Mouse (Mus musculus): ENCODE measurements around the gene Zfp719. TPM values are rescaled to one million over a fixed set of nuclear protein-coding genes. Genes with fewer than 3 reads are reported as not detected.

The Zfp719 gene
- polyA plus RNA-seq, 1 experiment from 2014 or later: 15.1 TPM

DNA sequence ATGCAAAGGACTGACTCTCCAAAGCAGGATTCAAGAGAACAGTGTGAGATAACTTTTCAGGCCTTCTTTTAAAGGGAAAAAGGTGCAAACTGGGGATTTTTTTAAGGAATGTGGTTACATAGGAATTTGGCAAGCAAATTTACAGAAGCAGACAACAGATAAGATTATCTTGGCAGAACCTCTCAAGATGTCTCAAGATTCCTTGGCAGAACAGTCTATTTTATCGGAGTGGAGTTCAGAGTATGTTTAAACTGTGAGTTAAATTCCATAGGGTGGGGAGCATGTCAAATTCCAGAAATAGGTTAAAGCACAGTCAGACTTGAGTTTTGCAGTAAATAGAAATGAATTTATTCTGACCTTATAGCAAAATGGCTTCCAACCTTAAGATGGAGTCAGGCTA, 22.5 kb upstream of the Zfp719 start:
- ATAC-seq (ENCODE audit: insufficient number of reproducible peaks, insufficient read depth, low FRiP score, low TSS enrichment): no peak
- no peaks in the 10 kb centered on the region for H3K9me3 ChIP-seq
- no peak overlapping the region for H3K4me3 ChIP-seq
- 82% methylated on average over 1 of the region's 1 CpGs for WGBS
- no peak overlapping the region for H3K9ac ChIP-seq
- no peaks in the 10 kb centered on the region for H3K4me1 ChIP-seq
- no peaks in the 10 kb centered on the region for H3K36me3 ChIP-seq
- H3K27me3 ChIP-seq: no peaks in the 10 kb centered on the region
- H3K4me2 ChIP-seq (replicated peaks): no peak overlapping the region
- no peak overlapping the region for H3K27ac ChIP-seq

DNA sequence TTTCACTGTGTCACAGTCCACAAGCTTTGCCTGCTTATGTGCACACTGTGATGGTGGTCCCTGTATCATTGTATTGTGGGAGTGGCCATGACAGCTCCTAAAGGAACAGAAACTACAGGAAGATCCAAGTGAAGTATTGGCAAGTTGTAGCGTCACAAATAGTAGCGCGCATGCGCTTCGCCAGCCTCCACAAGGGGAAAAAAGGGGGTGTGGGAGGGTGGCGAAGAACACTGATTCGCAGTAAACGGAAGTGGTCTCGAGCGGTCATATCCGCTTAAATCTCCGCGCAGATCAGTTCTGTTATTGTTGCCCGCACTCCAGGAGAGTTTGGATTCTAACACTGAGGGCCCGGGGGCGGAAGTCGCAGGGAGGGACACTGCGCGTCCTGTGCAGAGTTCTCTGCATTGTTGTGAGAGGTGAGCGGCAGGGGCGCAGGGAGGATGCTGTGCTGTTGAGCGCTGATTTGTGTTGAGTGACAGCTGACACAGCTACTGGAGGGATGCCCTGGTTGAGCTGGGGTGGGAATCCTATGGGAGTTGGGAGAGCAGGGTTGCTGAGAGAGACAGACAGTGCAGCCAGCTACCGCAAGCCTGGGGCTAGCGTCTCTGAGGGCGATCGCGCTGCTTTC, 17.3 kb upstream of the Zfp719 start, which contains the start of gene Zfp658:
Gene Zfp658 (plus strand): TSS at position 251 of the 628 bp plus-strand sequence.
- Histone ChIP-seq H3K27ac (peak within 1 kb of the TSS; percentile 91), H3K4me2 (replicated peaks) (peak within 1 kb of the TSS; percentile 70), H3K27me3 (no peaks in the 10 kb centered on the region), H3K36me3 (peaks cover 20% of the 10 kb centered on the region), H3K9ac (peak within 1 kb of the TSS; percentile 73), H3K9me3 (no peaks in the 10 kb centered on the region), H3K4me1 (peaks cover 15% of the 10 kb centered on the region), H3K4me3 (peak within 1 kb of the TSS; percentile 80)
- whole genome bisulfite sequencing: under 1% methylated on average over 27 of the region's 27 CpGs
- ATAC-seq (ENCODE audit: insufficient number of reproducible peaks, insufficient read depth, low FRiP score, low TSS enrichment): peak; percentile 86

DNA sequence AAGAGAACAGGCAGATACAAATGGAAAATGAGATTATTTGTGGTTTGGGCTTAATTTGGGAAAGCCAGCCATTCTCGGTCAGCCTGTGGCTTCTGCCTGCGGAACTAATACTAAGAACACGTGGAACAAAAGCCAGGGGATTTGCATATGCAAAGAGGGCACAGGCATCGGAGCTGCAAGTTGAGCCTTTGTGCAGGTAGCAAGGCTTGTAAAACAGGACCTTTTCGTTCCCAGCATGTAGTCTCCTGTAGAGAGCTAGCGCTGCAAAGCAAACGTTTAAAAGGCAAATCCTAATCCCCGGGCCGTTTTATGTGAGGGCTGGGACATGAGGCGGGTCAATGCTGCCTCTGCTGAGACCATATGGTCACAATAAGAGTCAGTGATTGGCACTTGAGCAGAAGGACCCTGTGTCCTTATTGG, 16.7 kb upstream of the Zfp719 start:
- Histone ChIP-seq H3K4me2 (replicated peaks) (peak overlapping the region; percentile 70), H3K36me3 (peaks cover 25% of the 10 kb centered on the region), H3K27me3 (no peaks in the 10 kb centered on the region), H3K27ac (peak overlapping the region; percentile 91), H3K4me1 (peaks cover 15% of the 10 kb centered on the region), H3K9ac (peak overlapping the region; percentile 73), H3K9me3 (no peaks in the 10 kb centered on the region), H3K4me3 (peak overlapping the region; percentile 80)
- 0% methylated on average over 10 of the region's 10 CpGs for WGBS
- ATAC-seq (ENCODE audit: insufficient number of reproducible peaks, insufficient read depth, low FRiP score, low TSS enrichment): no peak

DNA sequence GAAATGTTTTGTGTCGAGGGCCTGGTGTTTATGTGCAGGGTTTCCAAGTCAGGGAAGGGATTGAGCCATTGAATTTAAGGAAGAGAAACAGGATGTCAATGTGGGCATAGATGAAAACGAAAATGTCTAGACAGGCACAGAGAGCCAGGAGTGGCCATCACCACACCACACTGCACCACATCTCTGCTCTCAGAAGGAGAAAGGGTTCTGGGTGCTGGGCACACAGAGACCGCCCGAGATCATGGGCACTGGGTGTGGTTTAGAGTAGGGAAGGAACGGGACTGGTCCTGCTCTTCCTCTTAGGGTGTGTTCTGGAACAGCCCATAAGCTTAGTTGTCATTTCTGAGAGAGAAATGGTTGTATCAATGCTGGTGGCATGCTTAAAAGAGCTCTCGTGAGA, 16.1 kb upstream of the Zfp719 start:
- H3K4me2 ChIP-seq (replicated peaks): peak overlapping the region; percentile 70
- H3K4me3 ChIP-seq: peak overlapping the region; percentile 80
- peaks cover 15% of the 10 kb centered on the region for H3K4me1 ChIP-seq
- H3K9me3 ChIP-seq: no peaks in the 10 kb centered on the region
- peak overlapping the region; percentile 73 for H3K9ac ChIP-seq
- WGBS: 55% methylated on average over 6 of the region's 6 CpGs
- H3K27me3 ChIP-seq: no peaks in the 10 kb centered on the region
- no peak for ATAC-seq (ENCODE audit: insufficient number of reproducible peaks, insufficient read depth, low FRiP score, low TSS enrichment)
- H3K36me3 ChIP-seq: peaks cover 28% of the 10 kb centered on the region
- H3K27ac ChIP-seq: 0 out of 2 replicates have a peak overlapping the region, but pooled peaks have one; percentile 23

DNA sequence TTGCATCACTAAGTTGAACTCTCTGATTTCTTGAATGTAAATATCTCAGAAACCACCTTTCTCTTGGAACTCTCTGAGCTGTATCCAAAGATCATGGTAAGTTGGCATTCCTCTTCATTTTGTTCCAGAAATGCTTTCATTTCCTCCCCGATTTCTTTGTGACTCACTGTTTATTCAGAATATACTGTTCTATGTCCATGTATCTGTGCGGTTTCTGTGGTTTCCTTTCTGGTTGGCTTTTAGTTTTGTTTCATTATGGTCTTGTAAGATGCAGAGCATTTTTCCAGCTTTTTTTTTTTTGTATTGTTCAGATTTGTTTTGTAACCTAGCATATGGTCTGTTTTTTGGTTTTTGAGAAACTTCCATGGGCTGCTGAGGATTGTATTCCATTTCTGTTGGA, 8.2 kb upstream of the Zfp719 start:
- H3K4me1 ChIP-seq: no peaks in the 10 kb centered on the region
- no peaks in the 10 kb centered on the region for H3K27me3 ChIP-seq
- H3K9me3 ChIP-seq: no peaks in the 10 kb centered on the region
- H3K27ac ChIP-seq: no peak overlapping the region
- WGBS: 90% methylated on average over 2 of the region's 2 CpGs
- H3K4me2 ChIP-seq (replicated peaks): no peak overlapping the region
- H3K9ac ChIP-seq: no peak overlapping the region
- H3K36me3 ChIP-seq: peaks cover 69% of the 10 kb centered on the region
- H3K4me3 ChIP-seq: no peak overlapping the region
- no peak for ATAC-seq (ENCODE audit: insufficient number of reproducible peaks, insufficient read depth, low FRiP score, low TSS enrichment)

DNA sequence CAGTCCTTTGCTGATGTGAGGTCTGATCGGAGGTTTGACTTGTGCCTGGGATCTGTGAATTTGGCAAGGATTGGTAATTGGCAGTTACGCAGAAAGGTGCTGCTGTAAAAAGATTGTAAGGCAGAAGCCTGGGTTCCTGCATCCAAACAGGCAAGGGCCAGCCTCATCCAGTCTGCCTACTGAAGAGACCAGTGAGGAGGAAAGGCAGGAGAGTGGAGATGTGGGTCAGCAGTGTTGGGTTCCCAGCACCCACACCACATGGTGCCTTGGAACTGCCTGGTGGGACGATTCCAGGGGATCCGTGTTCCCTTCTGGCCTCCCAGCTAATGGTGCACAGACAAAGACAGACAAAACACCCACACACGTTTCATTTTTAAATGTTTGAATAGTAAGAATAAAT, 1.1 kb downstream of the Zfp719 start:
- WGBS: 67% methylated on average over 5 of the region's 5 CpGs
- peaks cover 16% of the 10 kb centered on the region for H3K36me3 ChIP-seq
- no peaks in the 10 kb centered on the region for H3K9me3 ChIP-seq
- H3K27me3 ChIP-seq: no peaks in the 10 kb centered on the region
- H3K9ac ChIP-seq: peak overlapping the region; percentile 72
- H3K4me2 ChIP-seq (replicated peaks): peak overlapping the region; percentile 62
- peaks cover 8% of the 10 kb centered on the region; the same call in 1 of the 2 replicates for H3K4me1 ChIP-seq
- ATAC-seq (ENCODE audit: insufficient number of reproducible peaks, insufficient read depth, low FRiP score, low TSS enrichment): no peak
- peak overlapping the region; percentile 73 for H3K4me3 ChIP-seq
- no peak overlapping the region for H3K27ac ChIP-seq

DNA sequence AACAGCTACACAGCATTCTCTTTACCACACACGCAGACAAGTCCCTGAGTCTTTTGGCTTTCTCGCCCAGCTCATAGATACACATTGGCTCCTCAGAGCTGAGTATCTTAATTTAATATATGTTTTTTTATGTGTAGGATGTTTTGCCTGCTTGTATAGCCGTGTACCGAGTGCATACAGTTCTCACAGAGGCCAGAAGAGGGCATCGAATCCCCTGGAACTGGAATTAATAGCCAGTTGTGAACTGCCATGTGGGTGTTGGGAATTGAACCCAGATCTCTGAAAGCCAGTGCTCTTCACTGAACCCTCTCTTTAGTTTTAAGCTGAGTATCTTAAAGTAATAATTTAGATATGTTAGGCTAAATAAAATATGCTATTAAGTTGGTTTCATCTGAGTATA, 5.4 kb downstream of the Zfp719 start:
- Histone ChIP-seq H3K4me3 (no peak overlapping the region), H3K9me3 (no peaks in the 10 kb centered on the region), H3K27me3 (no peaks in the 10 kb centered on the region), H3K9ac (no peak overlapping the region), H3K36me3 (peaks cover 59% of the 10 kb centered on the region), H3K27ac (no peak overlapping the region), H3K4me1 (peaks cover 8% of the 10 kb centered on the region; the same call in 1 of the 2 replicates), H3K4me2 (replicated peaks) (no peak overlapping the region)
- 91% methylated on average over 5 of the region's 5 CpGs for WGBS
- no peak for ATAC-seq (ENCODE audit: insufficient number of reproducible peaks, insufficient read depth, low FRiP score, low TSS enrichment)

DNA sequence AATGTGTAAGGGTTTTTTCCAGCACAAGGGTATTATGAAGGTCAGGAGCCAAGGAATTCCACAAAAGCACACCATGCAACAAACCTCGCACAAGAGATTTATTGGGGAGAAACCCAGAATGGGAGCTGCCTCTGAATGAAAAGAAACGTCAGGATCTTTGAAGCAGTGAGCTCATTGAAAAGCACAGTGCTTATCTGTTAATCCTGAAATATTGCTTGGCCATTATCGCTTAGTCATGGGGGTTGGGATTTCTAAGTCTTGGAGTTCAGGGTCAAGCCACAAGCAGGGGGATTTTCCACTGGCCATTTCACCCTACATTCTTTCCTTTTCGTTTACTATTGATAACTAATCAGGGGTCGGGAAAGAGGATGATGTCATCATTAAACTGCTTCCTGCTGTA, 22.5 kb downstream of the Zfp719 start:
- Histone ChIP-seq H3K4me1 (0 out of 2 replicates have a peak, but pooled peaks cover 3% of the 10 kb centered on the region), H3K27ac (no peak overlapping the region), H3K4me3 (no peak overlapping the region), H3K4me2 (replicated peaks) (no peak overlapping the region), H3K9me3 (no peaks in the 10 kb centered on the region), H3K9ac (no peak overlapping the region), H3K36me3 (no peaks in the 10 kb centered on the region), H3K27me3 (no peaks in the 10 kb centered on the region)
- no peak for ATAC-seq (ENCODE audit: insufficient number of reproducible peaks, insufficient read depth, low FRiP score, low TSS enrichment)
- 42% methylated on average over 5 of the region's 5 CpGs for WGBS

DNA sequence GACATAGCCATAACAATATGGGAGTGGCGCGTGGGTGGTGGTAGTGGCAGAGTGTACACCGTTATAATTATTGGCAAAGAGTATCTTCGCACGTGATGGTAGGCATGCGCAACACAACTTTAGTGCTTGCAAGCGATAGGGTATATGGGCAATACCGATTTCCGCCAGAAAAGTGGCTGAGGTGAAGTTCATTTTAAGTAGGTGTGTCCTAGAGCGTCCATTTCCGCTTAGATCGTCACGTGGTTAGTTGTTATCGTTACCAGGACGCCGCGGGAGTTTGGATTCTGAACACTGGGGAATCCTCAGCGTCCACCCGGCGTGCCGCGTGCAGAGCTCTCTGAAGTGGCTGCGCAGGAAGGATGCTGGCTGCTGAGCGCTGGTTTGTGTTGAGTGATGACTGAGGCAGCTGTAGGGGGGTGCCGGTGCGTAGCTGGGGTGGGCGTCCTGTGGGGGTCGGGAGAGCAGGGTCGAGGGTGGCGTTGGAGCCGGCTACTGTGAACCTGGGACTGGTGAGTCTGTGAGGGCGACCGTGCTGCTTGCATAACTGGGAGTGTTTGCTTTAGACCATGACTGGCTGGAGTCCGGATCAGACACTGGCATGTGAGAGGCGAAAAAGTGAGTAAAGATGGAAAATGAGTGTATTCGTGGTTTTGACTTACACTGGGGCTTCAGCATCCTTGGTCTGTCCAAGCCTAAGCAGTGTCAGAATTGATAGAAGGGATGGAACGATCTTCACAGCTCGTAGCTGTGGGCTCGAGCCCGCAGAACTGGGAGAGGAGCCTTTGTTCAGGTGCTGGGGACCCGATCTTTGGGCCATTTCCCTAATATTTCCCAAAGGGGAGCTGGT, 27.7 kb downstream of the Zfp719 start, which contains the start of gene Zfp819:
Gene Zfp819 (plus strand): TSS at position 274 of the 847 bp plus-strand sequence.
- no peaks in the 10 kb centered on the region for H3K9me3 ChIP-seq
- H3K27me3 ChIP-seq: 0 out of 2 replicates have a peak, but pooled peaks cover 5% of the 10 kb centered on the region
- peak; percentile 81 for ATAC-seq (ENCODE audit: insufficient number of reproducible peaks, insufficient read depth, low FRiP score, low TSS enrichment)
- H3K9ac ChIP-seq: no peak within 1 kb of the TSS
- 14% methylated on average over 41 of the region's 41 CpGs for whole genome bisulfite sequencing
- H3K36me3 ChIP-seq: no peaks in the 10 kb centered on the region
- H3K4me2 ChIP-seq (replicated peaks): peak within 1 kb of the TSS; percentile 81
- peak within 1 kb of the TSS; percentile 40 for H3K4me3 ChIP-seq
- no peak within 1 kb of the TSS for H3K27ac ChIP-seq
- H3K4me1 ChIP-seq: no peaks in the 10 kb centered on the region

DNA sequence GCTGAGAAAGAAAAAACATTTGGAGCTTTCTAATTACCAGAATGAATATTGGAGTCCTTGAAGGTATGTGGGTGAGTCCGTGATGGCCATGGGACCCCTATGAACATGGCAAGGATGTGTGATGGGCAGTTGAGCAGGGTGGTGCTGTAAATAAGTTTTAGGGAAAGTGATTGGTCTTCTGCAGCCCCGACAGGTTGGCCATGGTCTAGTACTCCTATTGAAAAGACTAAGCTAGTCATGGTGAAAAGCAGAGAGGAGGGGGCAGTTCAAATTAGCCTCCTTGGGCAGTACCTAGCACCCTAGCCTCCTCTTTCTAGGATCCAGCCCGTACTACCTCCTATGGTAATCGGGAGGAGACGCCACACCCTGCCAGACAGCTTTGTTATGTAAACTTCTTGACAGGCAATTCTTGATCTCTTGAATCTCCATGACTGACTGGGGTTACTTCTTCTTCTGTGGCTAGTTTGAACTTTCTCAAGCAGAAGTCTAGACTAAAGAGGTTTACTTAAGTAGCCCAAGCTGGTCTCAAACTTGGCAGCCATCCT, 28.4 kb downstream of the Zfp719 start:
- ATAC-seq (ENCODE audit: insufficient number of reproducible peaks, insufficient read depth, low FRiP score, low TSS enrichment): no peak
- Histone ChIP-seq H3K9me3 (no peaks in the 10 kb centered on the region), H3K36me3 (no peaks in the 10 kb centered on the region), H3K27ac (no peak overlapping the region), H3K4me1 (no peaks in the 10 kb centered on the region), H3K27me3 (0 out of 2 replicates have a peak, but pooled peaks cover 5% of the 10 kb centered on the region), H3K4me3 (peak overlapping the region; percentile 40; the same call in 1 of the 2 replicates), H3K9ac (no peak overlapping the region), H3K4me2 (replicated peaks) (peak overlapping the region; percentile 81; the same call in 1 of the 2 replicates)
- WGBS: 56% methylated on average over 5 of the region's 5 CpGs

DNA sequence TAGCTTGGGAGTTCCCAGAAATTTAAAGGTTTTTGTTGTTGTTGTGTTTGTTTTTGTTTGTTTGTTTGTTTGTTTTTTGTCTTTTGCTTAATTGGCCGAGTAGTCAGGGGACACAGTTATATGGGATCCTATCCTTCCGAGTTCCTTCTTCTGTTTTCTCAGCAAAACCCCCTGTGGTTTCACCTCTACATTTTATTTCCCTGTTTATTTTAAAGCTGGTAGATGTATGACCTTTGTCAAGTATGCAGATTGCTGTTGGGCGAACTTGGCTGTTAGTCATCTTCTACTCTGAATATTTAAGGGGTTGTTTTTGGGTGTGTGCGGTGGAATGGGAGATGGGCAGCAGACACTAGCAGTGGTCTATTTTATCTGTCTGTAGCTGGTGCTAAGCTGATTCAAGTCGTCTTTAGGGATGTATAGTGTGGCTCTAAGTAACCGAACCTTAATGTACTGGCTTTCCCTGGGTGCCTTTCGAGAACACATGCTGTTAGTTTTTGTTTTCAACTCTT, 29.0 kb downstream of the Zfp719 start:
- no peaks in the 10 kb centered on the region for H3K9me3 ChIP-seq
- ATAC-seq (ENCODE audit: insufficient number of reproducible peaks, insufficient read depth, low FRiP score, low TSS enrichment): no peak
- WGBS: 81% methylated on average over 7 of the region's 7 CpGs

More for the DNA sequence above, 29.0 kb downstream of the Zfp719 start:
- H3K9ac ChIP-seq: no peak overlapping the region
- H3K4me2 ChIP-seq (replicated peaks): no peak overlapping the region
- no peak overlapping the region for H3K4me3 ChIP-seq
- no peak overlapping the region for H3K27ac ChIP-seq
- H3K36me3 ChIP-seq: no peaks in the 10 kb centered on the region
- no peaks in the 10 kb centered on the region for H3K4me1 ChIP-seq
- H3K27me3 ChIP-seq: 0 out of 2 replicates have a peak, but pooled peaks cover 5% of the 10 kb centered on the region
